Mouse (Mus musculus): Measurements from ENCODE around the gene Ppp2r1a. TPM values are rescaled to one million over a fixed set of nuclear protein-coding genes. Genes with fewer than 3 reads are reported as not detected.

The Ppp2r1a gene
- 100 to 1,000 TPM; 439 to 597 TPM for polyA plus RNA-seq (2012; fragmentation: generic; extraction: Trizol)

DNA sequence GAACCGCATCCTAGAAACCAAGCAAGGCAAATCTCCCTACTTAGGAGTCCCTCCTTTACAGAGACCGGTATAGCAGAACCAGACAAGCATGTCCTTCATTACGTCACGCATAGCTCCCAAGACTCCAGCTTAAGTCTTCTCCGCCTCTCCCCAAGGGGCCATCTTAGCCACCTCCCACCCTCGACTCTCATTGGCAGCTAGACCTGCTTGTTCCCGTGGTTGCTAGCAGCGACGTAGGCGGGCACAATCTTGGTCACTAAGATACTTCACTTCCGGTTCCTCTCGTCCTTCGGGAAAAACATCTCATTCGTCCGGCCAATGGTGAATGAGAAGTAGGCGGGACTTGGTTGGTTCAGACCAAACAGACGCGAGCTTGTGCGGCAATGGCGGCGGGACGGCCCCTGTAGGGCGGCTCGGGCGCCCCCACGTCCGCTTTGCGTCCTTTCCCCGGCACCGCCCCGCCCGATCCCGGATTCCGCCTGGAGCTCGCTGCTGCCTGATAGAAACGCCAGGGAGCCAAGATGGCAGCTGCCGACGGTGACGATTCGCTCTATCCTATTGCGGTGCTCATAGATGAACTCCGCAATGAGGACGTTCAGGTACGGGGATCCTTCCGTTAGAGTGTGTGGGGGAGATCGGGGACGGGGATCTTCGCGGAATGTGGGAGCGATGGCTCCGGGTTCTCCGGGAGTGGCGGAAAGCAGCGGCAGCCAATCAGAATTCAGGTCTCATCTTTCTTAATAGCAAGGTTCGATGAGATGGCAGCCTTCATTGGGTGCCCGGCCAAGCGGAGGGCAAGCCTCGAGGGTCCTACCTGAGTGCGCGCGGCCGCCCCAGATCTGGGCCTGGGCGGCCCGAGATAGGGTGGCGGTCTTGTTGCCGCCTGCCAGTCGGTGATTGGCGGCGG is at the start of gene Ppp2r1a:
TSS of gene Ppp2r1a (plus strand) at position 327 of the 907 bp plus-strand sequence.

DNA sequence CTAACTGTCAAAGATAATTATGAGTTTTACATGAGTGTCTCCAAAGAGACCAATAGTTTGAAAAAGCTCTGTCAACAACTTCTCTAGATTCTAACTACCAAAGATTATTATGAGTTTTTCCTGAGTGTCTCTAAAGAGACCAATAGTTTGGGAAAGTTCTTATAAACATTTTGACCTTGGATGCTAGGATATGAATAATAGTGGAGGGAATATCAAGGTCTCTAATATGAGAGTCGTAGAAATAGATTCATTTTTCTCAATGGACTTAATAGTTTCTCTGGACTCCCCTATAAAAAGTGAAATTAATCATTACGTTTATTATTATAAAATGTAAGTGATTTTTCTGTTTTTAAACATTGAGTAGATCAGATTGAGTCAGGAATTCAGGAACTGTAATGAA is 40.1 kb upstream of the Ppp2r1a start, which contains the start of gene Vmn1r231:
TSS of gene Vmn1r231 (minus strand) at position 101 of the 400 bp plus-strand sequence.

DNA sequence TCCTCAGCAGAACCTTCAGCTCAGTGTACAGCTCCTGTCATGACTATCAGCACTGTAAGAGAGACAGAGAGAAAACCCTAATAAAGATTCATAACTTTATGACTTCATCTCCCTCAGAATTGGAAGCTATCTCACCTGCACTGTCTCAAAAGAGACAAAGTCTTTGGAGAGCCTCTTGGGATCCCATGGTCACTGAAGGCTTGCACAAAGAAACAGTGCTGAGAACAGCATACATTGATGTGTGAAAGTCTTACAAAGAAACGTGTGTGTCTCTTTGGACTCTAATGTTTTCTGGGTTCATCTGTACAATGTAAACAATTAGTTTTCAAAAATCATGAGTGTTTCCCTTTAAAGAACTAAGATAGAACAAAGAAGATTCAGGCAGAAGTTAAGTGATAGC is 25.5 kb upstream of the Ppp2r1a start, which contains the start of gene Vmn1r232:
TSS of gene Vmn1r232 (minus strand) at position 101 of the 400 bp plus-strand sequence.

DNA sequence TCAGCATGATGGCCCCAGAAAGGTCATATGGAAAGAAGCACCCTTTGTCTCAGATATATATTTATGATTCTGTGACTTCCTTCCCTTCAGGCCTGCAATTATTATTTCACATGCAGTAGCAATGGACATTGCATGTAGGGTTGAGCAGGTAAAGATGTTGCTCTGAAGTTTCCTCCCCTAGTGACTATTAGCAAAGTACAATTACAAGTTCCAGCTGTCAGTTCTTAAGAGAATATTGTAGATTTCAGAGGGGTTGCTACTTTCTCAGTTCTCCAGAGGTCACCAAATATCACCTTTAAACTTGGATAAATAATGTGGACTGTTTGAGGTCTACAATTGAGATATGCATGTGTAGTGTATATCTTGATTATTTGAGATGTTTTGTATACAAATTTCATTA is 51.3 kb downstream of the Ppp2r1a start, which contains the start of gene Vmn1r233:
TSS of gene Vmn1r233 (minus strand) at position 101 of the 400 bp plus-strand sequence.

DNA sequence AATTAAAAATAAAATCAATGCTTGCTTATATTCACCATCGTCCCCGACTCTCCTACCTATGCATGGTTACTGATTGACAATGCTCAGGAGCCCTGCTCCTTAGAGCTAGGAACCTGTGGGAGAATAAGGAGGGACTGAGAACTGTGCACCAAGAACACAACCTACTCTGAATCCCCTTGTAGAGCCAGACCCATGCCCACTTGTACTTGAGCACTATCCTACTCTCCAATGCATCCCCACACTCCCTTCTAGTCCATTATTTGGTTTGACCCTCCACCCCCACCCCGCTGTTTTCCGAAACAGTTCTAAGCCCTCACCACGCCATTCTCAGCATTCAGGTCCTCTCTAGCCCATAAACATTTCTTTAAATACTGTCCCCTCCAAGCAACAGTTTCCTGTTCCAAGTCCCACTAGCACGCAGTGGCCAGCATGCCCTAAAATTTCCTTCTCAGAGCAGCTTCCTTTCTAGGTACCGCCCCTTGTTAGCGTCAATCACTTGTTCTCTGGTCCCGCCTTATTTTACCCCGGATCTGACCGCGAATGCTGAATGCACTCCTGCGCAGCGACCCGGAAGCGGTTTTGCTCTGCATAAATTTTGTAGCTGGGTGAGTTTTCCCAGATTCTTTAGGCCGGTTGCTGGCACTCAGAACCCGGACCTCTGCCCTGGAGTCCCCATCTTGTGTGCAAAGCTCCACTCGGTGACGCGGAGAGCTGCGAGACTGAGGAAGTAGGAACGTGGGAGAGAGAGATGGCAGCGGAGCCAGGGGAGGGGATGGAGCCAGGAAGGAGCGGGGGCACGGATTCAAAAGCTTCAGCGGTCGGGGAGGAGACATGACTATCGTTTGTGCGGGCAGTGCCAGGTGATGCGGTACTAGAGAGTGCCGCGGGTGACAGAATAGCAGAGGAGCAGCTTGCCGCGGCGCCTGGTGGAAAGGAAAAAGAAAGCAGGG is 63.5 kb downstream of the Ppp2r1a start, which contains the start of gene Zfp160:
TSS of gene Zfp160 (plus strand) at position 522 of the 950 bp plus-strand sequence.

Other genes starting within 250 kb of the Ppp2r1a start
- gene Vmn1r227, start 215.5 kb upstream of the Ppp2r1a start, polyA plus RNA-seq (2012; fragmentation: generic; extraction: Trizol): not detected
- gene Vmn1r228, start 159.2 kb upstream of the Ppp2r1a start, polyA plus RNA-seq (2012; fragmentation: generic; extraction: Trizol): not detected
- not detected for gene Vmn1r229, start 133.8 kb upstream of the Ppp2r1a start, polyA plus RNA-seq (2012; fragmentation: generic; extraction: Trizol)
- gene Vmn1r230, start 104.9 kb upstream of the Ppp2r1a start, polyA plus RNA-seq (2012; fragmentation: generic; extraction: Trizol): not detected
- not detected for gene Vmn1r231, start 40.2 kb upstream of the Ppp2r1a start, polyA plus RNA-seq (2012; fragmentation: generic; extraction: Trizol)
- not detected for gene Vmn1r232, start 25.6 kb upstream of the Ppp2r1a start, polyA plus RNA-seq (2012; fragmentation: generic; extraction: Trizol)
- gene Vmn1r233, start 51.2 kb downstream of the Ppp2r1a start, polyA plus RNA-seq (2012; fragmentation: generic; extraction: Trizol): under 1 TPM in 1 of 2 experiments, not detected in 1; 0.01 TPM
- 1 to 10 TPM in 1 of 2 experiments, under 1 TPM in 1; 0.44 to 3.1 TPM for gene Zfp160, start 63.6 kb downstream of the Ppp2r1a start, polyA plus RNA-seq (2012; fragmentation: generic; extraction: Trizol)

All from C3H10T1/2 (cell line).